ENCODE assay signal across 9 mouse cellular contexts in genomic region chr1:60860357-60860946, GRCm38 (mm10). TPM values are rescaled to one million over a fixed set of nuclear protein-coding genes. Genes with fewer than 3 reads are reported as not detected.
DNase-seq lines count a peak whose midpoint lies in the region; ATAC-seq and TF ChIP-seq lines count a peak whose summit lies in the region.
"Had no signal": no experiment of that assay in that cellular context is flagged by ENCODE, and none has a peak within 500 bp of the region (broad histone marks: within the 10 kb centered on the region; RNA-seq: fewer than 3 reads in every experiment).

No protein-coding gene starts in this region.

- H3K4me3 ChIP-seq in embryonic facial prominence, embryonic 15.5 days (replicated peaks) = no peak overlapping the region
- H3K4me3 ChIP-seq in hindbrain, embryonic 12.5 days = peak overlapping the region; percentile 16; the same call in 1 of the 2 replicates
- no peak overlapping the region for H3K4me3 ChIP-seq in liver, postnatal 0 days (ENCODE audit: low read depth, low read length)
- peak overlapping the region; percentile 23 for H3K4me3 ChIP-seq in neural tube, embryonic 14.5 days (ENCODE audit: low read depth, low read length)
- H3K4me3 ChIP-seq: erythroblast, embryonic 14.5 days had no signal

- POLR2A ChIA-PET in Patski (lab: Charles Lee) = interaction anchor here (0.5 kb wide), 1 partner anchor 482 kb away, joined by 3 read pairs; no protein-coding TSS in a partner anchor

- intact Hi-C loops in left cerebral cortex, postnatal 14 days (cut with DNase I) = loop anchor here (5.0 to 10.0 kb wide), 2 partner anchors 386 to 453 kb away; partner anchors contain the start of gene Abi2
- intact Hi-C loops in left cerebral cortex, postnatal 4 days (cut with DNase I) = loop anchor here (5.0 kb wide), 1 partner anchor 293 kb away; the partner anchor contains the start of gene Raph1

- H3K9ac ChIP-seq in embryonic facial prominence, embryonic 15.5 days = no peak overlapping the region
- H3K9ac ChIP-seq in hindbrain, embryonic 12.5 days = peak overlapping the region; percentile 39; the same call in 1 of the 2 replicates
- H3K9ac ChIP-seq in liver, postnatal 0 days (replicated peaks) = no peak overlapping the region
- H3K9ac ChIP-seq in neural tube, embryonic 14.5 days (replicated peaks; ENCODE audit: low read depth, low read length) = peak overlapping the region; percentile 43; the same call in 1 of the 2 replicates

- CTCF ChIA-PET in Patski (lab: Charles Lee) = interaction anchor here (0.9 to 1.7 kb wide), 5 partner anchors 9 to 519 kb away, joined by 3 to 4 read pairs (median 4); no protein-coding TSS in a partner anchor

- no peaks in the 10 kb centered on the region for H3K27me3 ChIP-seq in Patski
- 0 out of 2 replicates have a peak, but pooled peaks cover 3% of the 10 kb centered on the region for H3K27me3 ChIP-seq in embryonic facial prominence, embryonic 15.5 days
- no peaks in the 10 kb centered on the region for H3K27me3 ChIP-seq in hindbrain, embryonic 12.5 days
- H3K27me3 ChIP-seq in liver, postnatal 0 days (ENCODE audit: insufficient read depth, low read length) = no peaks in the 10 kb centered on the region
- H3K27me3 ChIP-seq in neural tube, embryonic 14.5 days (ENCODE audit: control insufficient read depth, insufficient read depth, low read length) = no peaks in the 10 kb centered on the region

- WGBS in embryonic facial prominence, embryonic 15.5 days = 24% methylated on average over 3 of the region's 3 CpGs
- 21% methylated on average over 3 of the region's 3 CpGs for WGBS in hindbrain, embryonic 12.5 days
- WGBS in liver, postnatal 0 days (ENCODE audit: insufficient replicate concordance) = 14% methylated on average over 3 of the region's 3 CpGs
- WGBS in neural tube, embryonic 14.5 days = 11% methylated on average over 3 of the region's 3 CpGs

- no peak for TF ChIP-seq EP300 in liver, postnatal 0 days (IDR thresholded peaks at IDR 0.05; ENCODE audit: low read depth)

- DNase-seq in left cerebral cortex, postnatal 14 days (ENCODE audit: low spot score in 2 of 2) = peak; percentile 37 to 71
- DNase-seq in left cerebral cortex, postnatal 4 days = no peak
- no peak for DNase-seq in Patski (ENCODE audit: low read depth, low spot score)
- peak; percentile 36 for DNase-seq in liver, postnatal 0 days
- DNase-seq in gastrocnemius, postnatal 4 days (ENCODE audit: low spot score in 2 of 2) = no peak

- no peak for ATAC-seq in Patski
- no peak for ATAC-seq in embryonic facial prominence, embryonic 15.5 days (ENCODE audit: insufficient number of reproducible peaks, low FRiP score, low TSS enrichment, low read depth)
- peak; percentile 81 for ATAC-seq in hindbrain, embryonic 12.5 days (ENCODE audit: low FRiP score)
- ATAC-seq in liver, postnatal 0 days = no peak
- ATAC-seq in neural tube, embryonic 14.5 days (ENCODE audit: low read depth) = peak; percentile 80

- H3K9me3 ChIP-seq in embryonic facial prominence, embryonic 15.5 days (replicated peaks) = no peaks in the 10 kb centered on the region
- H3K9me3 ChIP-seq in hindbrain, embryonic 12.5 days (replicated peaks) = no peaks in the 10 kb centered on the region
- H3K9me3 ChIP-seq in liver, postnatal 0 days (ENCODE audit: low read length) = no peaks in the 10 kb centered on the region
- H3K9me3 ChIP-seq in neural tube, embryonic 14.5 days (ENCODE audit: control insufficient read depth, low read length) = no peaks in the 10 kb centered on the region

- in situ Hi-C loops in Patski (cut with MboI; ENCODE audit: low pct_unique_long_range_greater_than_20kb) = loop anchor here (25.0 kb wide), 4 partner anchors 298 to 973 kb away; partner anchors contain the start of genes Cyp20a1 and Raph1

- H3K4me2 ChIP-seq in embryonic facial prominence, embryonic 15.5 days (replicated peaks) = peak overlapping the region; percentile 21; the same call in 1 of the 2 replicates
- H3K4me2 ChIP-seq in hindbrain, embryonic 12.5 days (replicated peaks) = peak overlapping the region; percentile 48
- 0 out of 2 replicates have a peak overlapping the region, but pooled peaks have one; percentile 15 for H3K4me2 ChIP-seq in liver, postnatal 0 days (ENCODE audit: low read depth, low read length)
- H3K4me2 ChIP-seq in neural tube, embryonic 14.5 days (ENCODE audit: low read depth, low read length) = peak overlapping the region; percentile 46

- peak; percentile 80 for TF ChIP-seq CTCF in Patski (IDR thresholded peaks at IDR 0.05)
- TF ChIP-seq CTCF in liver, postnatal 0 days (IDR thresholded peaks at IDR 0.05; ENCODE audit: low read depth) = peak; percentile 90

- H3K36me3 ChIP-seq in embryonic facial prominence, embryonic 15.5 days = no peaks in the 10 kb centered on the region
- H3K36me3 ChIP-seq in hindbrain, embryonic 12.5 days = no peaks in the 10 kb centered on the region
- no peaks in the 10 kb centered on the region for H3K36me3 ChIP-seq in liver, postnatal 0 days (replicated peaks; ENCODE audit: insufficient read depth, low read length)
- no peaks in the 10 kb centered on the region for H3K36me3 ChIP-seq in neural tube, embryonic 14.5 days (ENCODE audit: control insufficient read depth, insufficient read depth, low read length)

- peaks cover 3% of the 10 kb centered on the region; the same call in 1 of the 2 replicates for H3K4me1 ChIP-seq in embryonic facial prominence, embryonic 15.5 days
- peaks cover 13% of the 10 kb centered on the region for H3K4me1 ChIP-seq in hindbrain, embryonic 12.5 days
- H3K4me1 ChIP-seq in liver, postnatal 0 days (ENCODE audit: insufficient read depth) = peaks cover 26% of the 10 kb centered on the region
- peaks cover 9% of the 10 kb centered on the region; the same call in 1 of the 2 replicates for H3K4me1 ChIP-seq in neural tube, embryonic 14.5 days (ENCODE audit: control insufficient read depth, insufficient read depth, low read length)

- no peak overlapping the region for H3K27ac ChIP-seq in embryonic facial prominence, embryonic 15.5 days (replicated peaks)
- H3K27ac ChIP-seq in hindbrain, embryonic 12.5 days = peak overlapping the region; percentile 79
- peak overlapping the region; percentile 62; the same call in 1 of the 2 replicates for H3K27ac ChIP-seq in liver, postnatal 0 days (ENCODE audit: low read depth)
- peak overlapping the region; percentile 76 for H3K27ac ChIP-seq in neural tube, embryonic 14.5 days (ENCODE audit: low read depth, low read length)

RNA-seq across cellular contexts. Expression of gene Ctla4, which starts 26.3 kb away (rescaled TPM):
- total RNA-seq in left cerebral cortex, postnatal 14 days (2021) = not detected
- total RNA-seq in left cerebral cortex, postnatal 4 days (2021) = not detected
- polyA plus RNA-seq in Patski (2021) = not detected
- polyA plus RNA-seq in embryonic facial prominence, embryonic 15.5 days (2015; fragmentation: Nextera tagmentation; extraction: Ambion mirVana) = not detected in 2 replicates
- polyA plus RNA-seq in hindbrain, embryonic 12.5 days (2016; fragmentation: Nextera tagmentation; extraction: Ambion mirVana) = not detected in 2 replicates
- polyA plus RNA-seq in liver, postnatal 0 days (2015; fragmentation: Nextera tagmentation; extraction: Ambion mirVana) = not detected in 2 replicates
- not detected in 2 replicates for polyA plus RNA-seq in neural tube, embryonic 14.5 days (2014; fragmentation: Nextera tagmentation; extraction: Ambion mirVana)
- total RNA-seq in gastrocnemius, postnatal 4 days (2021) = not detected
- polyA plus RNA-seq: erythroblast, embryonic 14.5 days had no signal

Comparison
In these comparisons a context has a peak if more than half of its experiments do, and no peak if none do; other contexts are left out.
1. DNase-seq: peak in left cerebral cortex, postnatal 14 days (2 of 2) and liver, postnatal 0 days (single experiment); none in left cerebral cortex, postnatal 4 days (single experiment), Patski (single experiment) and gastrocnemius, postnatal 4 days (0 of 2).
2. ATAC-seq: peak in hindbrain, embryonic 12.5 days (single experiment) and neural tube, embryonic 14.5 days (single experiment); none in Patski (single experiment), embryonic facial prominence, embryonic 15.5 days (single experiment) and liver, postnatal 0 days (single experiment).
3. H3K4me3 ChIP-seq: peak in hindbrain, embryonic 12.5 days (single experiment) and neural tube, embryonic 14.5 days (single experiment); none in embryonic facial prominence, embryonic 15.5 days (single experiment) and liver, postnatal 0 days (single experiment).
4. H3K9ac ChIP-seq: peak in hindbrain, embryonic 12.5 days (single experiment) and neural tube, embryonic 14.5 days (single experiment); none in embryonic facial prominence, embryonic 15.5 days (single experiment) and liver, postnatal 0 days (single experiment).
5. Peak in every context shown above with its lines, with median percentiles within 50 percentile points of each other: H3K4me2 ChIP-seq.